In genomic region chr3:21938071-21938848, GRCm38 (mm10) we compare ENCODE assay signal across 8 mouse cellular contexts.
DNase-seq lines count a peak whose midpoint lies in the region.

No protein-coding gene starts in this region.

- peak; percentile 62 to 88 for DNase-seq in adrenal gland, adult (ENCODE audit: inconsistent age in 2 of 2, low spot score in 1 of 2)
- DNase-seq in adrenal gland, postnatal 4 days (ENCODE audit: low spot score in 2 of 2): no peak
- peak; percentile 56 for DNase-seq in 416B (ENCODE audit: low read depth)
- DNase-seq in cerebellum, postnatal 10 days: peak; percentile 78 to 90
- DNase-seq in heart, postnatal 25 days (ENCODE audit: low spot score): peak; percentile 38
- peak; percentile 34 to 52 for DNase-seq in left cerebral cortex, postnatal 14 days (ENCODE audit: low spot score in 2 of 2)
- no peak for DNase-seq in thymus, postnatal 25 days
- DNase-seq in spleen, postnatal 36 days (ENCODE audit: low spot score in 2 of 2): no peak

- intact Hi-C loops in heart, postnatal 25 days (cut with DNase I): loop anchor here (5.0 to 10.0 kb wide), 6 partner anchors 49 to 1283 kb away; no protein-coding TSS in a partner anchor
- intact Hi-C loops in left cerebral cortex, postnatal 14 days (cut with DNase I): loop anchor here (5.0 to 10.0 kb wide), 6 partner anchors 116 to 1281 kb away; no protein-coding TSS in a partner anchor

Comparison
In these comparisons a context has a peak if more than half of its experiments do, and no peak if none do; other contexts are left out.
1. DNase-seq: peak in adrenal gland, adult (2 of 2), 416B (single experiment), cerebellum, postnatal 10 days (2 of 2), heart, postnatal 25 days (single experiment) and left cerebral cortex, postnatal 14 days (2 of 2); none in adrenal gland, postnatal 4 days (0 of 2), thymus, postnatal 25 days (single experiment) and spleen, postnatal 36 days (0 of 2).